Mouse (Mus musculus) intestine, postnatal 0 days (tissue): ENCODE results near the gene Cic. TPM values are rescaled to one million over a fixed set of nuclear protein-coding genes. Genes with fewer than 3 reads are reported as not detected.

Experiments used
- ATAC-seq: fragments of 200-750 bp; cut with Nextera tagmentation; 2 replicates; pipeline ENCODE4 v1.8.0; 2017; ENCODE audit warnings: mild to moderate bottlenecking, moderate TSS enrichment, moderate library complexity
- H3K27ac ChIP-seq: fragments of 300-500 bp; sonication (generic); 2 replicates; pipeline ENCODE4 v1.5.1; 2014; ENCODE audit warnings: mild to moderate bottlenecking, low read depth, low read length, moderate library complexity
- H3K27me3 ChIP-seq: fragments of 300-500 bp; sonication (generic); replicated peaks from 2 replicates; pipeline ENCODE4 v1.6.1; 2014; ENCODE audit warnings: low read length, mixed read lengths; ENCODE audit not compliant: control insufficient read depth, insufficient read depth
- H3K36me3 ChIP-seq: fragments of 300-500 bp; sonication (generic); 2 replicates; pipeline ENCODE4 v1.6.1; 2014; ENCODE audit warnings: mild to moderate bottlenecking, moderate library complexity; ENCODE audit not compliant: control insufficient read depth, insufficient read depth
- H3K4me1 ChIP-seq: fragments of 300-500 bp; sonication (generic); replicated peaks from 2 replicates; pipeline ENCODE4 v1.6.1; 2014; ENCODE audit warnings: antibody characterized with exemption, low read length, mixed read lengths; ENCODE audit not compliant: control insufficient read depth, insufficient read depth
- H3K4me2 ChIP-seq: fragments of 300-500 bp; sonication (generic); replicated peaks from 2 replicates; pipeline ENCODE4 v1.6.1; 2014; ENCODE audit warnings: low read depth, mild to moderate bottlenecking, moderate library complexity
- H3K4me3 ChIP-seq: fragments of 300-500 bp; sonication (generic); 2 replicates; pipeline ENCODE4 v1.5.1; 2014; ENCODE audit warnings: low read depth, low read length
- H3K9ac ChIP-seq: fragments of 300-500 bp; sonication (generic); 2 replicates; pipeline ENCODE4 v1.6.1; 2014; ENCODE audit warnings: mild to moderate bottlenecking, low read depth, low read length
- H3K9me3 ChIP-seq: fragments of 300-500 bp; sonication (generic); 2 replicates; pipeline ENCODE4 v1.6.1; 2016; ENCODE audit warnings: mixed run types; ENCODE audit not compliant: control insufficient read depth
- CTCF ChIP-seq: sonication (generic); IDR thresholded peaks from 2 replicates; pipeline ENCODE4 v1.5.1; 2016; ENCODE audit warnings: low read depth, mild to moderate bottlenecking, control low read depth, antibody characterized with exemption, moderate library complexity
- WGBS: fragments of 180-500 bp; shearing (Covaris S2); extraction: QIAGEN DNeasy Blood & Tissue Kit; methylation state at CpG from one replicate; pipeline ENCODE4 v1.1.7; 2014; 5-methylcytosine and 5-hydroxymethylcytosine counted together
- polyA plus RNA-seq: library from polyadenylated mRNA; unstranded; fragments of >200 nt; fragmentation: Nextera tagmentation; extraction: Ambion mirVana; gene quantifications from 2 replicates; pipeline ENCODE4 v1.2.1, GENCODE M21; 2015

Gene Cic
- polyA plus RNA-seq, 1 experiment from 2014 or later = 17.2 TPM

- no peak overlapping the region for H3K9ac ChIP-seq
- peaks cover 23% of the 10 kb centered on the region for H3K27me3 ChIP-seq
- no peak overlapping the region for H3K4me3 ChIP-seq
- no peaks in the 10 kb centered on the region for H3K36me3 ChIP-seq
- no peak for ATAC-seq
- no peak for TF ChIP-seq CTCF
- 0 out of 2 replicates have a peak, but pooled peaks cover 2% of the 10 kb centered on the region for H3K4me1 ChIP-seq
- H3K27ac ChIP-seq = no peak overlapping the region
- H3K9me3 ChIP-seq = no peaks in the 10 kb centered on the region
- no peak overlapping the region for H3K4me2 ChIP-seq
- 74% methylated on average over 3 of the region's 3 CpGs for WGBS
These were observed 36.1 kb downstream of the Cic start for GRCm38 (mm10) chr7:25303685-25304006.

GRCm38 (mm10) chr7:25305481-25305880, 38.0 kb downstream of the Cic start:
- no peak for TF ChIP-seq CTCF
- Histone ChIP-seq H3K27ac (no peak overlapping the region), H3K36me3 (no peaks in the 10 kb centered on the region), H3K27me3 (peaks cover 23% of the 10 kb centered on the region), H3K4me2 (peak overlapping the region; percentile 95), H3K9ac (no peak overlapping the region), H3K4me3 (peak overlapping the region; percentile 49; the same call in 1 of the 2 replicates), H3K4me1 (0 out of 2 replicates have a peak, but pooled peaks cover 2% of the 10 kb centered on the region), H3K9me3 (no peaks in the 10 kb centered on the region)
- WGBS = 2% methylated on average over 2 of the region's 2 CpGs
- ATAC-seq = no peak

- Histone ChIP-seq H3K9ac (peak within 1 kb of the TSS; percentile 7; the same call in 1 of the 2 replicates), H3K4me1 (0 out of 2 replicates have a peak, but pooled peaks cover 2% of the 10 kb centered on the region), H3K4me3 (peak within 1 kb of the TSS; percentile 49), H3K9me3 (no peaks in the 10 kb centered on the region), H3K27ac (no peak within 1 kb of the TSS), H3K4me2 (peak within 1 kb of the TSS; percentile 95), H3K36me3 (no peaks in the 10 kb centered on the region), H3K27me3 (peaks cover 26% of the 10 kb centered on the region)
- ATAC-seq = peak; percentile 71
- peak; percentile 6; the same call in 1 of the 2 replicates for TF ChIP-seq CTCF
- under 1% methylated on average over 47 of the region's 47 CpGs for WGBS
These were observed 38.6 kb downstream of the Cic start, which contains the start of gene Tmem145 for GRCm38 (mm10) chr7:25305956-25306613. Gene Tmem145 (plus strand): TSS chr7:25306106.

- 0 out of 2 replicates have a peak, but pooled peaks cover 2% of the 10 kb centered on the region for H3K4me1 ChIP-seq
- ATAC-seq = no peak
- 43% methylated on average over 2 of the region's 2 CpGs for WGBS
- H3K4me3 ChIP-seq = no peak overlapping the region
- H3K27me3 ChIP-seq = peaks cover 31% of the 10 kb centered on the region
- no peak overlapping the region for H3K27ac ChIP-seq
- no peaks in the 10 kb centered on the region for H3K9me3 ChIP-seq
- no peak overlapping the region for H3K9ac ChIP-seq
- peak overlapping the region; percentile 95; the same call in 1 of the 2 replicates for H3K4me2 ChIP-seq
- no peaks in the 10 kb centered on the region for H3K36me3 ChIP-seq
- TF ChIP-seq CTCF = no peak
These were observed 39.1 kb downstream of the Cic start for GRCm38 (mm10) chr7:25306614-25306996.

- Histone ChIP-seq H3K27me3 (peaks cover 47% of the 10 kb centered on the region), H3K4me2 (no peak overlapping the region), H3K4me1 (0 out of 2 replicates have a peak, but pooled peaks cover 2% of the 10 kb centered on the region), H3K9ac (no peak overlapping the region), H3K27ac (no peak overlapping the region), H3K4me3 (no peak overlapping the region), H3K36me3 (no peaks in the 10 kb centered on the region), H3K9me3 (no peaks in the 10 kb centered on the region)
- 52% methylated on average over 17 of the region's 17 CpGs for WGBS
- TF ChIP-seq CTCF = no peak
- no peak for ATAC-seq
These were observed 41.3 kb downstream of the Cic start for GRCm38 (mm10) chr7:25308702-25309318.

GRCm38 (mm10) chr7:25309425-25309824, 41.9 kb downstream of the Cic start:
- H3K4me3 ChIP-seq = no peak overlapping the region
- H3K9ac ChIP-seq = no peak overlapping the region
- H3K9me3 ChIP-seq = no peaks in the 10 kb centered on the region
- ATAC-seq = no peak
- TF ChIP-seq CTCF = no peak
- WGBS = 88% methylated on average over 9 of the region's 9 CpGs
- no peak overlapping the region for H3K4me2 ChIP-seq
- peaks cover 49% of the 10 kb centered on the region for H3K27me3 ChIP-seq
- no peak overlapping the region for H3K27ac ChIP-seq
- H3K4me1 ChIP-seq = 0 out of 2 replicates have a peak, but pooled peaks cover 2% of the 10 kb centered on the region
- no peaks in the 10 kb centered on the region for H3K36me3 ChIP-seq
